Mouse (Mus musculus) left cerebral cortex, postnatal 25 days (tissue): Measurements from ENCODE around the gene Hras. TPM values are rescaled to one million over a fixed set of nuclear protein-coding genes. Genes with fewer than 3 reads are reported as not detected.
A peak's percentile ranks its signal among the peaks of the same experiment; 100 is the strongest.

Source experiments
- DNase-seq, 2 experiments: peaks; one replicate each; pipeline ENCODE4 v3.0.0; 2022; ENCODE audit warnings: low spot score in 2 of 2, mixed read lengths in 1 of 2
- intact Hi-C: fragments of 180-260 bp; cut with DNase I; formaldehyde crosslinking; loops from one replicate; pipeline ENCODE4 v1.15.1; 2025
- total RNA-seq, 2 experiments: library from RNA; stranded (reverse); gene quantifications; 2 replicates each; pipeline ENCODE4 v1.2.3; 2021

Hras gene
- total RNA-seq, 2 experiments from 2014 or later = 279 to 287 TPM

- no peak for DNase-seq
- intact Hi-C loops = no loop called here
Measured at GRCm38 (mm10) chr7:141191036-141191435, 2.8 kb downstream of the Hras start.

DNA sequence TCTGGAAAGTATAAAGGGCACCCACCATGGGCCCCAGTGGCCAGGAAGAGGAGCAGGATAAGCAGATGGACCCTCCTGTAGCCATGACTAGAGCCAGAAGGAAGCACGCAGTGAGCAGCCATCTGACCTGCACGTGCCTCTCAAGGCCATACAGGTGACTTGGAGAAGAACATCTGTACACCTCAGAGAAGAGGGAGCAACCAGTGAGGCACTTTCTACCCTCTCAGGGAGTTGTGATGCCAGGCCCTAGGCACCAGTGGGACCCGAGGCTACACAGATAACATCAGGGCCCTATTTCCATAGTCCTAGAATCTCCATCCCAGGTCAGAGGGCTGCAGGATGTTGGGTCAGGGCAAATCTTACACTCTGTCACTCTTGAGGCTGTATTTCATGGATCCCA is 3.6 kb downstream of the Hras start:
- intact Hi-C loops = no loop called here
- no peak for DNase-seq

DNA sequence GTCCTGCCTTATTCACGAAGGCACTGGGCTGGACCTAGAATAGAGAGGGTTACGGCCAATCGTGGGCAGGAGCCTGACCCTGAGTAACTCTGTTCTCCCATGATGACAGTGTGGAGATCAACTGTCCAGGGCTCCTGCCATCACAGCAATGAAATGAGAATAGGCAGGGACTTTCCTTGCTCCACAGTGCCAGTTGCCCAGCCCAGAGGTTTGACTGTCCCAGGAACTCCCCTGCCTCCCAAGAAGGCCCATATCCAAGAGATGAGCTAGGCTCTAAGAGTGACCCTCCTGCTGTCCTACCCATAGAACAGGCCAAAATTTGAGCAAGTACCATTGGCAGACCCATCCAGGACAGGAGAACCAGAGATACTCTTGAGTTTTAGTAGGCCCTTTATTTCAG is 5.1 kb downstream of the Hras start:
- DNase-seq = no peak
- intact Hi-C loops = no loop called here

GRCm38 (mm10) chr7:141188194-141188593 is 5.6 kb downstream of the Hras start:
- intact Hi-C loops = no loop called here
- no peak for DNase-seq

DNA sequence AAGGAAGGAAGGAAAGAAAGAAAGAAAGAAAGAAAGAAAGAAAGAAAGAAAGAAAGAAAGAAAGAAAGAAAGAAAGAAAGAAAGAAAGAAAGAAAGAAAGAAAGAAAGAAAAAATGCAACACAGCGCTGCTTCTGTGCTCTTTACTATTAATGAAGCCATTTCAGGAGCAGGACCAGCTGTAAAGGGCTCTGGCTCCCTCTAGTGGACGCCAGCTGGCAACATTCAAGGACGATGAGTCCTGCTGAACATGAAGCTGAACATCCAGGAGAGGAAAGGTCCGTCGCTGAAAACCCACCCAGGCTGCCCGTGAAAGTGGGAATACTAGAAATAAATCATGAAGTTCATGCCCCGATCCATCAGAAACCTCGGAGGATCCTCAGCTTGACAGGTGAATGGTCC is 17.6 kb downstream of the Hras start:
- peak; percentile 89 to 92 for DNase-seq
- intact Hi-C loops = loop anchor here (1.0 to 2.0 kb wide), 3 partner anchors 83 to 273 kb away; no protein-coding TSS in a partner anchor

- intact Hi-C loops = no loop called here
- no peak for DNase-seq
Measured at GRCm38 (mm10) chr7:141175068-141175467, 18.7 kb downstream of the Hras start.

- DNase-seq = no peak
- intact Hi-C loops = loop anchor here (2.0 to 5.0 kb wide), 2 partner anchors 43 to 101 kb away; no protein-coding TSS in a partner anchor
Measured at GRCm38 (mm10) chr7:141173323-141173850, 20.4 kb downstream of the Hras start.

- intact Hi-C loops = loop anchor here (1.0 to 5.0 kb wide), 3 partner anchors 42 to 315 kb away; partner anchors contain the start of gene Bet1l
- peak; percentile 95 for DNase-seq
Measured at GRCm38 (mm10) chr7:141172116-141173006, 21.4 kb downstream of the Hras start, which contains the start of gene Rnh1. Rnh1 (minus strand) TSS chr7:141172857.

DNA sequence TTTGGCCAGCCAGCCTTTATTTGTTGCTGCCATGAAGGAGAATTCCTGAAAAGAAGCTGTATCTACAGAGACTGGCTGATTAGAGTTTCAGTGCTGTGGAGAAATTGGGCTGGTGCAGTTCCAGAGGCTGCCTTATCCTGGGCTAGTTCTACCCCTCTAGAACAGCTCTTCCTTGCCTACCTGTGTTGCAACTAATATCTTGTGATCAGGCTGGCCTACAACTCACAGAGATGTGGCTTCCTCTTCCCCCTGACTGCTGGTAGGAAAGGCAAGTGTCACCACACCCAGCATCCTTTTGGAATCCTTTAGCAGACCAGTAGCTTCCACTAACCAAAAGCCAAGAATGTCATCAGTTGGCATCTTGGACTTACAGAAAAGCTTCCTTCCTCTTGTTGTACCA is 23.9 kb downstream of the Hras start:
- intact Hi-C loops = loop anchor here (5.0 kb wide), 1 partner anchor 98 kb away; no protein-coding TSS in a partner anchor
- DNase-seq = no peak

DNA sequence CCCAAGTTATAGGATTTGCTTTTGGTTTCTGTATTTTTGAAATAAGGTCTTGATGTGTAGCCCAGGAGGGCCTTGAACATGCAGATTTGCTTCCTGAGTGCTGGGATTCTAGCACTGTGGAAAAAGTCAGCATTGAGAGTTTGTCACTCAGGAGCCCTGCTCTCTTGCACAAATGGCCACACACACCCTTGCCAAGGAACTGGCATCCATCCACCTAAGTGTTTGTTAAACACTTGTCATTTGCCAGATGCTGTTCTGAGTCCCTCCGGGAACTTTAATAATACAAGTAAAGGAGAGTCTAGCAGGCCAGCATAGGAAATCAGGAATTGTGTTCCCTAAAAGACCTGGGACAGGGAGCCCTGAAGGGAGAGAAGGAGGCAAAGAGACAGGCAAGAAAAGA is 24.5 kb downstream of the Hras start:
- intact Hi-C loops = no loop called here
- no peak for DNase-seq

- DNase-seq = peak; percentile 51 to 87
- intact Hi-C loops = no loop called here
Measured at GRCm38 (mm10) chr7:141168518-141168953, 25.3 kb downstream of the Hras start.

GRCm38 (mm10) chr7:141167901-141168517 is 25.8 kb downstream of the Hras start:
- peak in 1 of 2 experiments; percentile 24 for DNase-seq
- intact Hi-C loops = no loop called here

DNA sequence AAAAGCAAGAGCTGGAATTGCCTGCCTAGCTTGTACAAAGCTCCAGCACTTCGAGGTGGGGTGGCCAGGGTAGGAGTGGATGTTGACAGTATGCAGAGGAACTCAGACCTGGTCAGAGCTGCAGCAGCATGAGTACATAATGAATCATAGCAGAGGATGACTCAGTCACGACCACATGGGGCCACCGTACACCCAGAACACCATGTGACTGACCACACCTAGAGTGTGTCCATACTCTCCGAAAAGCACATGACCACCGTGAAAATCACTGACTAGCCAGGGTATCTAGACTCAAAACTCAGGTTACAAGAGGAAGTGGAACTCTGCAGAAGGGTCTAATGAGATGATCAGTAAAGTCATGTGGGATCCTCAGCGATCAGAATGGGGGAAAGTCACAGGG is 29.0 kb downstream of the Hras start:
- DNase-seq = peak in 1 of 2 experiments; percentile 45
- intact Hi-C loops = no loop called here

GRCm38 (mm10) chr7:141164397-141164796 is 29.4 kb downstream of the Hras start:
- intact Hi-C loops = no loop called here
- DNase-seq = no peak

GRCm38 (mm10) chr7:141155362-141155761 is 38.4 kb downstream of the Hras start:
- intact Hi-C loops = no loop called here
- no peak for DNase-seq

GRCm38 (mm10) chr7:141148639-141149038 is 45.2 kb downstream of the Hras start:
- intact Hi-C loops = no loop called here
- DNase-seq = no peak

DNA sequence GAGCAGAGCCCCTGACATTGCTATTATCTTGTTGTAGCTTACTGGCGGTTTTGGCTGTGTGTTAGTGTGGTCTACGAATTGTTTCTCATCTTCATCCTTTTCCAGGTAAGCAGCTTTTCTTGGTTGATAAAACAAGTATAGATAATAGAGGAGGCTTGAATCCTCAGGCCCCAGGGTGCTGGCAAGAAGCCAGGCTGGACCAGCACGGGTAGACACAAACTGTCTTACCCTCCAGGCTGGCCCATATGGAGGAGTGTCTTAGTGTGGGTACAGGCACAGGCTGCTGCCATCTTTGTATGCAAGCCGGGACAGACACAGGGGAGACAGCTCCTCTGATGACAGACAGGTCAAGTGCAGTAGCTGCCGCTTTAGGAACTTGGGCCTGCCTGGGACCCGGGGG is 46.8 kb downstream of the Hras start:
- intact Hi-C loops = no loop called here

GRCm38 (mm10) chr7:141146043-141146595 is 47.7 kb downstream of the Hras start:
- intact Hi-C loops = no loop called here
- peak in 1 of 2 experiments; percentile 24 for DNase-seq

More for the DNA sequence above, 46.8 kb downstream of the Hras start:
- no peak for DNase-seq

DNA sequence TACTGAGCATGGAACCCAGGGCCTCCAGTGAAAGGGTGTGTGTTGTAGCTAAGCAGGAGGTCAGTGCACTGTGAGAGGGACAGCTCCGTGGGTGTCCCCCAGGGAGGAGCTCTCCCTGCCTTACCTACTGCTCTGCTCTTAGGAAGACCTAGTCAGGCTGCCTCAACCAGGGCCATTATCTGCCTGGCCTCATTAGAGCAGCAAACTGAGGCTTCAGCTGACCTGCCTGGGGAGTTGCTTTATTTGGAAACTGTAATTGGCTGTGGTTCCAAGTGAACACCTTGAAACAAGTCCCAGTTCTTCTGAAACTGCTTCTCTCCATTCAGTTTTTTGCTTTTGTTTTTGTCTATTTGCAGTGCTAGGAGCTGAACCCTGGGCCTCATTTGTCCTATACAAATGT is 48.4 kb downstream of the Hras start:
- no peak for DNase-seq
- intact Hi-C loops = no loop called here

- intact Hi-C loops = no loop called here
- no peak for DNase-seq
Measured at GRCm38 (mm10) chr7:141144650-141145049, 49.2 kb downstream of the Hras start.
